Mouse (Mus musculus): ENCODE measurements around the gene Ifnar2.
A peak's percentile ranks its signal among the peaks of the same experiment; 100 is the strongest.

Ifnar2 gene

GRCm38 (mm10) chr16:91359531-91359930 is 13.1 kb upstream of the Ifnar2 start:
- DNase-seq: no peak

GRCm38 (mm10) chr16:91360162-91360561 is 12.4 kb upstream of the Ifnar2 start:
- DNase-seq: no peak

GRCm38 (mm10) chr16:91362006-91362405 is 10.6 kb upstream of the Ifnar2 start:
- DNase-seq: no peak

- DNase-seq: peak; percentile 86 to 87
Observed at GRCm38 (mm10) chr16:91362616-91363272, 9.8 kb upstream of the Ifnar2 start.

GRCm38 (mm10) chr16:91363483-91363882 is 9.1 kb upstream of the Ifnar2 start:
- DNase-seq: peak; percentile 69 to 82

GRCm38 (mm10) chr16:91366567-91366966 is 6.0 kb upstream of the Ifnar2 start:
- no peak for DNase-seq

GRCm38 (mm10) chr16:91367066-91367465 is 5.5 kb upstream of the Ifnar2 start:
- DNase-seq: no peak

- no peak for DNase-seq
Observed at GRCm38 (mm10) chr16:91373473-91374252, 1.1 kb downstream of the Ifnar2 start.

GRCm38 (mm10) chr16:91374253-91374634 is 1.7 kb downstream of the Ifnar2 start:
- DNase-seq: no peak

GRCm38 (mm10) chr16:91376701-91377100 is 4.1 kb downstream of the Ifnar2 start:
- no peak for DNase-seq

GRCm38 (mm10) chr16:91378431-91378986 is 5.9 kb downstream of the Ifnar2 start:
- DNase-seq: peak in 1 of 2 experiments; percentile 64

GRCm38 (mm10) chr16:91378991-91379390 is 6.4 kb downstream of the Ifnar2 start:
- no peak for DNase-seq

GRCm38 (mm10) chr16:91379412-91379811 is 6.8 kb downstream of the Ifnar2 start:
- no peak for DNase-seq

- DNase-seq: no peak
Observed at GRCm38 (mm10) chr16:91380151-91380550, 7.6 kb downstream of the Ifnar2 start.

- DNase-seq: peak in 1 of 2 experiments; percentile 58
Observed at GRCm38 (mm10) chr16:91381606-91382005, 9.0 kb downstream of the Ifnar2 start.

- DNase-seq: no peak
Observed at GRCm38 (mm10) chr16:91382261-91382790, 9.7 kb downstream of the Ifnar2 start.

GRCm38 (mm10) chr16:91384221-91384620 is 11.6 kb downstream of the Ifnar2 start:
- no peak for DNase-seq

GRCm38 (mm10) chr16:91385621-91386020 is 13.0 kb downstream of the Ifnar2 start:
- peak; percentile 60 to 82 for DNase-seq

GRCm38 (mm10) chr16:91386419-91387120 is 14.0 kb downstream of the Ifnar2 start:
- no peak for DNase-seq

- DNase-seq: no peak
Observed at GRCm38 (mm10) chr16:91387121-91387486, 14.5 kb downstream of the Ifnar2 start.

GRCm38 (mm10) chr16:91390100-91390499 is 17.5 kb downstream of the Ifnar2 start:
- DNase-seq: no peak

- DNase-seq: no peak
Observed at GRCm38 (mm10) chr16:91391421-91391820, 18.8 kb downstream of the Ifnar2 start, which contains the start of gene Gm21970. TSS of gene Gm21970 (plus strand) at chr16:91391721.

GRCm38 (mm10) chr16:91394826-91395410 is 22.3 kb downstream of the Ifnar2 start:
- DNase-seq: no peak

All from kidney, postnatal 25 days (tissue).